Mouse (Mus musculus): ENCODE measurements around the gene Cd320. TPM values are rescaled to one million over a fixed set of nuclear protein-coding genes. Genes with fewer than 3 reads are reported as not detected.
A peak's percentile ranks its signal among the peaks of the same experiment; 100 is the strongest.
"Not testable (repeated sequence)": the region's sequence is repeated elsewhere in the genome, so short reads cannot be mapped to it uniquely, and the experiment has no call there.

The Cd320 gene
- polyA plus RNA-seq, 1 experiment from 2014 or later: 22.0 TPM

DNA sequence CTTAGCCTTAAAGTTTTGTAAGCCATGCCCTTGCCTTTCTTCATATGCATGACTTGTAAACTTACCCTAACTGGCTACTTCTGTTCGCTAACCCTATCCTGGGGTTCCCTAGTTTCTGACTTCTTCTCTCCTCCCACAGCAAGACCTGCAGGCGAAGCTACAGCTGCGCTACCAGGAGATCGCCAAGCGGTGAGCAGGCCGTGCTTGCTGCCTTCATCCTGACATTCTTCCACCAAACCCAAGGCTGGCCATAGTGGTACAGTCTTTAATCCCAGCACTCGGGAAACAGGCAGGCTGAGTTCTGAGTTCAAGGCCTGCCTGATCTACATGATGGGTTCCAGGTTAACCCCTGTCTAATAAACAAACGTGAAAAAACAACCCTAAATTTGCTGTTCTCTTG lies 17.4 kb upstream of the Cd320 start:
- Histone ChIP-seq H3K9me3 (replicated peaks) (no peaks in the 10 kb centered on the region), H3K9ac (peak overlapping the region; percentile 89), H3K27ac (peak overlapping the region; percentile 32; the same call in 1 of the 2 replicates), H3K4me3 (replicated peaks) (peak overlapping the region; percentile 86), H3K4me2 (peak overlapping the region; percentile 82), H3K27me3 (no peaks in the 10 kb centered on the region), H3K36me3 (peaks cover 45% of the 10 kb centered on the region), H3K4me1 (replicated peaks) (peaks cover 62% of the 10 kb centered on the region)
- 77% methylated on average over 8 of the region's 8 CpGs for WGBS (ENCODE audit: insufficient replicate concordance)
- ATAC-seq (ENCODE audit: low read depth): no peak
- no peak for DNase-seq

- WGBS (ENCODE audit: insufficient replicate concordance): 1% methylated on average over 3 of the region's 3 CpGs
- peaks cover 50% of the 10 kb centered on the region for H3K4me1 ChIP-seq (replicated peaks)
- DNase-seq (peak; percentile 60), ATAC-seq (ENCODE audit: low read depth) (no peak)
- no peak overlapping the region for H3K4me3 ChIP-seq (replicated peaks)
- H3K27ac ChIP-seq: no peak overlapping the region
- H3K9me3 ChIP-seq (replicated peaks): no peaks in the 10 kb centered on the region
- H3K9ac ChIP-seq: no peak overlapping the region
- H3K4me2 ChIP-seq: no peak overlapping the region
- H3K27me3 ChIP-seq: no peaks in the 10 kb centered on the region
- peaks cover 44% of the 10 kb centered on the region for H3K36me3 ChIP-seq
Observed at GRCm38 (mm10) chr17:33826850-33827249, 16.0 kb upstream of the Cd320 start.

DNA sequence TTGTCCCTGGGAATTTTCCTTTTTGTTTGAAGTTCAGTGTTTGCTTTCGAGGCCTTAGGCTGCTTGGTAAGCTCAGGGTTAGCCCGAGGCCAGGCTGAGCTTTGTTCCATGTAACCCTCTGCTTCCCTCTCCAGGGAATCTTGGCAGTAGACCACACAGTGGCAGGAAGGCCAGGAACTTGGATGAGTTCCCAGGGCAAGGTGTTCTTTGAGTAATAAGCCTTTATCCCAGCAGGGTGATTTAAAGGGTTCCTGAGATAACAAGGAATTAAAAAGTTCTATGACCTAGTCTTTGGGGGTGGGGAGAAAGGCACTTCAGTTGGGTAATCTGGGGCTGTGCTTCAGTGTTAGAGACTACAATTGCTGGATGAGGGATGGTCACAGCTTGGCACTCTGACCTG lies 14.0 kb upstream of the Cd320 start:
- DNase-seq (no peak), ATAC-seq (ENCODE audit: low read depth) (no peak)
- Histone ChIP-seq H3K9me3 (replicated peaks) (no peaks in the 10 kb centered on the region), H3K4me1 (replicated peaks) (peaks cover 29% of the 10 kb centered on the region), H3K4me2 (no peak overlapping the region), H3K36me3 (peaks cover 44% of the 10 kb centered on the region), H3K27me3 (no peaks in the 10 kb centered on the region), H3K27ac (peak overlapping the region; percentile 39; the same call in 1 of the 2 replicates), H3K4me3 (replicated peaks) (no peak overlapping the region), H3K9ac (no peak overlapping the region)
- WGBS (ENCODE audit: insufficient replicate concordance): 50% methylated on average over 2 of the region's 2 CpGs

DNA sequence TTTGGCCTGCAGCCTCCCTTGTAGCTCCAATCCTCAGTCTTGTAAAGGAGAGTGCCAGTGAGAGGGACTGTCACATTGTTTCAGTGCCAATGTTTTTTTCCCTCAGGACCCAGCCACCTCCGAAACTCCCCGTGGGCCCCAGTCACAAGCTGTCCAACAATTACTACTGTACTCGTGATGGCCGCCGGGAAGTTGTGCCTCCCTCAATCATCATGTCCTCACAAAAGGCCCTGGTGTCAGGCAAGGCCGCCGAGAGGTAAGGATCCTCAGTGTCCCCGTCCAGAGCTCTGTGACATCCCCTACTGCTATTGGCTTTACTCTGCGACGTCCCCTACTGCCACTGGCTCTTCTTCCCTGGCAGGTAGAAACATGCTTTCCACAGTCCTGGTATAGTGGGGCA lies 13.3 kb upstream of the Cd320 start:
- Histone ChIP-seq H3K27ac (0 out of 2 replicates have a peak overlapping the region, but pooled peaks have one; percentile 39), H3K4me1 (replicated peaks) (peaks cover 29% of the 10 kb centered on the region), H3K36me3 (peaks cover 51% of the 10 kb centered on the region), H3K4me2 (no peak overlapping the region), H3K27me3 (no peaks in the 10 kb centered on the region), H3K9ac (no peak overlapping the region), H3K9me3 (replicated peaks) (no peaks in the 10 kb centered on the region), H3K4me3 (replicated peaks) (no peak overlapping the region)
- DNase-seq (no peak), ATAC-seq (ENCODE audit: low read depth) (no peak)
- 87% methylated on average over 10 of the region's 10 CpGs for WGBS (ENCODE audit: insufficient replicate concordance)

- ATAC-seq (ENCODE audit: low read depth): no peak
- H3K27me3 ChIP-seq: no peaks in the 10 kb centered on the region
- DNase-seq: no peak
- 63% methylated on average over 1 of the region's 1 CpGs for whole genome bisulfite sequencing (ENCODE audit: insufficient replicate concordance)
- H3K36me3 ChIP-seq: peaks cover 10% of the 10 kb centered on the region; the same call in 1 of the 2 replicates
- H3K9me3 ChIP-seq (replicated peaks): no peaks in the 10 kb centered on the region
- 0 out of 2 replicates have a peak overlapping the region, but pooled peaks have one; percentile 80 for H3K4me3 ChIP-seq (replicated peaks)
- H3K9ac ChIP-seq: peak overlapping the region; percentile 51
- no peak overlapping the region for H3K27ac ChIP-seq
- peaks cover 31% of the 10 kb centered on the region for H3K4me1 ChIP-seq (replicated peaks)
- H3K4me2 ChIP-seq: peak overlapping the region; percentile 86
Observed at GRCm38 (mm10) chr17:33844196-33844595, 1.3 kb downstream of the Cd320 start.

GRCm38 (mm10) chr17:33848139-33848538 lies 5.2 kb downstream of the Cd320 start:
- Histone ChIP-seq H3K4me1 (replicated peaks) (peaks cover 21% of the 10 kb centered on the region), H3K4me2 (no peak overlapping the region), H3K9ac (peak overlapping the region; percentile 29; the same call in 1 of the 2 replicates), H3K9me3 (replicated peaks) (no peaks in the 10 kb centered on the region), H3K27me3 (no peaks in the 10 kb centered on the region), H3K27ac (no peak overlapping the region), H3K4me3 (replicated peaks) (no peak overlapping the region), H3K36me3 (0 out of 2 replicates have a peak, but pooled peaks cover 8% of the 10 kb centered on the region)
- no peak for DNase-seq
- ATAC-seq (ENCODE audit: low read depth): no peak
- 56% methylated on average over 8 of the region's 8 CpGs for WGBS (ENCODE audit: insufficient replicate concordance)

DNA sequence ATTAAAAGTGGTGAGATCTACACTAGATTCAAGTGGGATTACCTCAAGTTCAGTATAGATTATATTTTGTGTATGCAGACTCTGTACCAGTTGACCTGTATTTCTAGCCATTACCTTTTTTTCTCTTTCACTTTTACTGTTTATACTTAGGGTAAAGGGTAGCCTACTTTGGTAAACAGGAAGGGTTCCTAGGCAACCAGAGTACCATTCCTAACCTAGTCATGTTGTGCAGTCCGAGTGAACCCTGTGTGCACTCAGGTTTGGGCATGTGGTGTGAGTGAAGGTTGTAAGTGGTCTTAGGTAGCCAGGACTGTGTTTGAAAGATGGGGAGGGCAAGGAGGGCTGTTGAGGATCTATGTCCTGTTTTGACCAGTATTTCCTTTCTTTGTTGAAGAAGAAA lies 8.4 kb downstream of the Cd320 start:
- 0 out of 2 replicates have a peak, but pooled peaks cover 3% of the 10 kb centered on the region for H3K4me1 ChIP-seq (replicated peaks)
- 0 out of 2 replicates have a peak, but pooled peaks cover 8% of the 10 kb centered on the region for H3K36me3 ChIP-seq
- DNase-seq (no peak), ATAC-seq (ENCODE audit: low read depth) (peak; percentile 51; the same call in 1 of the 2 replicates)
- no peak overlapping the region for H3K27ac ChIP-seq
- H3K9ac ChIP-seq: no peak overlapping the region
- no peak overlapping the region for H3K4me2 ChIP-seq
- H3K9me3 ChIP-seq (replicated peaks): no peaks in the 10 kb centered on the region
- H3K4me3 ChIP-seq (replicated peaks): no peak overlapping the region
- WGBS (ENCODE audit: insufficient replicate concordance): 29% methylated on average over 1 of the region's 1 CpGs
- no peaks in the 10 kb centered on the region for H3K27me3 ChIP-seq

DNA sequence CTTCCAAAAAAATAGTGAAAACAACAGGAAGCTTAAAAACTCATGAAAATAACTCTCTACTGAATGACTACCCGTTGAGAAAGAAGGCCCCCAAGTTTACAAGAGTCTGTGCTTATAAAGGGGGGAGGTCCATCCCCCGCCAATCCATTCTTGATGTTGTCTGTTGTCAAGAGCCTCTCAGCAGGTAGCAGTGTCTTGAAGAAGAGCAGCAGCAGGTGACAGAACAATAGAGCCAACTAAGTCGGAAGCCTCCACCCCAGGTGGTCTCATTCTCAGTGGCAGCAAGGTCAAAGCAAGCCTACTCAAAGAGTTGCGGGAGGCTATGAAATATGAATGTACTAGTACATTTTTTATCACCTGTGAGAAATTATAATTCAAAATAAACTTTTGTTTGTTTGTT lies 14.9 kb downstream of the Cd320 start:
- no peak overlapping the region for H3K27ac ChIP-seq
- no peak overlapping the region for H3K4me2 ChIP-seq
- H3K36me3 ChIP-seq: no peaks in the 10 kb centered on the region
- ATAC-seq (ENCODE audit: low read depth): no peak
- no peaks in the 10 kb centered on the region for H3K9me3 ChIP-seq (replicated peaks)
- 78% methylated on average over 4 of the region's 4 CpGs for WGBS (ENCODE audit: insufficient replicate concordance)
- no peaks in the 10 kb centered on the region for H3K27me3 ChIP-seq
- DNase-seq: no peak
- H3K4me3 ChIP-seq (replicated peaks): no peak overlapping the region
- no peak overlapping the region for H3K9ac ChIP-seq
- no peaks in the 10 kb centered on the region for H3K4me1 ChIP-seq (replicated peaks)

- peak overlapping the region; percentile 41 for H3K4me2 ChIP-seq
- peaks cover 6% of the 10 kb centered on the region for H3K4me1 ChIP-seq (replicated peaks)
- peak; percentile 59 for DNase-seq
- no peaks in the 10 kb centered on the region for H3K36me3 ChIP-seq
- no peak overlapping the region for H3K27ac ChIP-seq
- no peak overlapping the region for H3K4me3 ChIP-seq (replicated peaks)
- WGBS (ENCODE audit: insufficient replicate concordance): 18% methylated on average over 9 of the region's 9 CpGs
- no peak overlapping the region; the same call in 1 of the 2 replicates for H3K9ac ChIP-seq
- no peaks in the 10 kb centered on the region for H3K9me3 ChIP-seq (replicated peaks)
- no peaks in the 10 kb centered on the region for H3K27me3 ChIP-seq
- ATAC-seq (ENCODE audit: low read depth): peak; percentile 53; the same call in 1 of the 2 replicates
Observed at GRCm38 (mm10) chr17:33865330-33866030, 22.6 kb downstream of the Cd320 start.

DNA sequence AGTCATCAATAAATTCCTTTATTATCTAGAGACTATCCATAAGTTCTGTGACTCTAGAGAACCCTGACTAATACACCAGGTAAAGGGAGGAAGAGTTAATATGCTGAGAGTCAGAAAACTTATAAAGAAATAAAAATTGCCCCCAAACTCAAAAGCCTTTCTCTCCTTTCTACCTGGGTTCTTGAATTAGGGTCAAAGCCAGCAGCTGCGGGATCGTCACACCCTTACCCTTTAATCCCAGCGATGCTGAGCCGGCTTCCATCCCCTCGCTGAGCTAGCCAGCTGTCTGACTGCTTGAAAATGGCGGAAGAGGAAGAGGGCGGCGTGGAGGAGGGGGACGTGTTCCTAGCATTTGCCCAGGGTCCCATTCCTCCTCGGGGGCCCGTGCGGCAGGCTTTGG lies 30.6 kb downstream of the Cd320 start, which contains the start of gene Gm7029:
TSS of gene Gm7029 (plus strand) at position 301 of the 400 bp plus-strand sequence.
- not testable (repeated sequence) for H3K4me1 ChIP-seq (replicated peaks); H3K27me3 ChIP-seq; H3K27ac ChIP-seq; H3K4me2 ChIP-seq; ATAC-seq (ENCODE audit: low read depth); DNase-seq; H3K9me3 ChIP-seq (replicated peaks); H3K4me3 ChIP-seq (replicated peaks); H3K9ac ChIP-seq
- WGBS (ENCODE audit: insufficient replicate concordance): 94% methylated on average over 6 of the region's 12 CpGs
- peaks cover 38% of the 10 kb centered on the region for H3K36me3 ChIP-seq

DNA sequence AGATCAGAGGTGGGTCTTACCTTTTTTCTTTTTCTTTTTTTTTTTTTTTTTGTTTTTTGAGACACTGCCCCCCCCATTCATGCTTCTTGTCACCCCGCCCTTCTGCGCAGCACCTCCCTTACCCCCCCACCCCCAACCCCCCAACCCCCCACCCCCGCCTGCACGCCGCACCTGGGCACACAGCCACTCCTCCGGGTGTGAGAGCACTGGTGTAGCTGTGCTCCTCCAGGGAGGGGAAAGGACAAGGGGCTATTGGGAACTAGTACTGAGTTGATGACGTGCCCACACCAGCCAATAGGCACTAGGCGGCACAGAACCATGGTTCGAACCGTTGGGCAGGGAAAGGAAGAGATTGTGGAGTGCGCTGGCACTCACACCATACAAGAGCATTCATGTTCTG lies 31.5 kb downstream of the Cd320 start:
- Histone ChIP-seq H3K27me3 (no peaks in the 10 kb centered on the region), H3K27ac (no peak overlapping the region), H3K9ac (no peak overlapping the region), H3K4me2 (no peak overlapping the region), H3K4me3 (replicated peaks) (no peak overlapping the region), H3K4me1 (replicated peaks) (no peaks in the 10 kb centered on the region), H3K36me3 (peaks cover 46% of the 10 kb centered on the region), H3K9me3 (replicated peaks) (no peaks in the 10 kb centered on the region)
- ATAC-seq (ENCODE audit: low read depth) (no peak), DNase-seq (no peak)
- WGBS (ENCODE audit: insufficient replicate concordance): 87% methylated on average over 11 of the region's 11 CpGs

- DNase-seq; H3K27me3 ChIP-seq; H3K4me1 ChIP-seq (replicated peaks); H3K4me2 ChIP-seq; H3K9me3 ChIP-seq (replicated peaks); ATAC-seq (ENCODE audit: low read depth); H3K4me3 ChIP-seq (replicated peaks); H3K27ac ChIP-seq; H3K9ac ChIP-seq: not testable (repeated sequence)
- peaks cover 60% of the 10 kb centered on the region for H3K36me3 ChIP-seq
- 84% methylated on average over 5 of the region's 5 CpGs for WGBS (ENCODE audit: insufficient replicate concordance)
Observed at GRCm38 (mm10) chr17:33875797-33876196, 32.9 kb downstream of the Cd320 start.

Measured in liver, embryonic 13.5 days (tissue).